Mouse (Mus musculus) hindbrain, embryonic 11.5 days (tissue): ENCODE measurements around the gene Traf4. TPM values are rescaled to one million over a fixed set of nuclear protein-coding genes. Genes with fewer than 3 reads are reported as not detected.

Experiments used
- ATAC-seq: fragments of 200-750 bp; cut with Nextera tagmentation; 2 replicates; pipeline ENCODE4 v1.8.0; 2017; ENCODE audit warnings: mild to moderate bottlenecking, moderate TSS enrichment, moderate library complexity; ENCODE audit not compliant: low FRiP score
- DNase-seq: peaks from one replicate; pipeline ENCODE4 v3.0.0-alpha.2; 2015; ENCODE audit warnings: low spot score
- H3K27ac ChIP-seq: fragments of 300-500 bp; sonication (generic); 2 replicates; pipeline ENCODE4 v1.5.1; 2014; ENCODE audit warnings: mild to moderate bottlenecking, low read depth, low read length
- H3K27me3 ChIP-seq: fragments of 300-500 bp; sonication (generic); 2 replicates; pipeline ENCODE4 v1.6.1; 2014; ENCODE audit warnings: mild to moderate bottlenecking, low read length, moderate library complexity, mixed read lengths; ENCODE audit not compliant: control insufficient read depth, insufficient read depth
- H3K36me3 ChIP-seq: fragments of 300-500 bp; sonication (generic); 2 replicates; pipeline ENCODE4 v1.6.1; 2014; ENCODE audit warnings: mild to moderate bottlenecking, low read length, moderate library complexity, mixed read lengths; ENCODE audit not compliant: control insufficient read depth, insufficient read depth
- H3K4me1 ChIP-seq: fragments of 300-500 bp; sonication (generic); replicated peaks from 2 replicates; pipeline ENCODE4 v1.6.1; 2014; ENCODE audit warnings: low read length, mixed read lengths; ENCODE audit not compliant: control insufficient read depth, insufficient read depth
- H3K4me2 ChIP-seq: fragments of 300-500 bp; sonication (generic); replicated peaks from 2 replicates; pipeline ENCODE4 v1.6.1; 2014; ENCODE audit warnings: mild to moderate bottlenecking, low read depth, low read length
- H3K4me3 ChIP-seq: fragments of 300-500 bp; sonication (generic); 2 replicates; pipeline ENCODE4 v1.5.1; 2014; ENCODE audit warnings: low read depth, low read length
- H3K9ac ChIP-seq: fragments of 300-500 bp; sonication (generic); 2 replicates; pipeline ENCODE4 v1.6.1; 2014; ENCODE audit warnings: low read depth, low read length
- H3K9me3 ChIP-seq: fragments of 300-500 bp; sonication (generic); 2 replicates; pipeline ENCODE4 v1.6.1; 2016; ENCODE audit warnings: low read length; ENCODE audit not compliant: control insufficient read depth
- WGBS: fragments of 180-500 bp; shearing (Covaris S2); extraction: QIAGEN DNeasy Blood & Tissue Kit; methylation state at CpG from one replicate; pipeline ENCODE4 v1.1.7; 2014; 5-methylcytosine and 5-hydroxymethylcytosine counted together
- polyA plus RNA-seq: library from polyadenylated mRNA; unstranded; fragments of >200 nt; fragmentation: Nextera tagmentation; extraction: Ambion mirVana; gene quantifications from 2 replicates; pipeline ENCODE4 v1.2.1, GENCODE M21; 2014

The Traf4 gene
- 73.6 and 92.0 TPM in 2 replicates for polyA plus RNA-seq

DNA sequence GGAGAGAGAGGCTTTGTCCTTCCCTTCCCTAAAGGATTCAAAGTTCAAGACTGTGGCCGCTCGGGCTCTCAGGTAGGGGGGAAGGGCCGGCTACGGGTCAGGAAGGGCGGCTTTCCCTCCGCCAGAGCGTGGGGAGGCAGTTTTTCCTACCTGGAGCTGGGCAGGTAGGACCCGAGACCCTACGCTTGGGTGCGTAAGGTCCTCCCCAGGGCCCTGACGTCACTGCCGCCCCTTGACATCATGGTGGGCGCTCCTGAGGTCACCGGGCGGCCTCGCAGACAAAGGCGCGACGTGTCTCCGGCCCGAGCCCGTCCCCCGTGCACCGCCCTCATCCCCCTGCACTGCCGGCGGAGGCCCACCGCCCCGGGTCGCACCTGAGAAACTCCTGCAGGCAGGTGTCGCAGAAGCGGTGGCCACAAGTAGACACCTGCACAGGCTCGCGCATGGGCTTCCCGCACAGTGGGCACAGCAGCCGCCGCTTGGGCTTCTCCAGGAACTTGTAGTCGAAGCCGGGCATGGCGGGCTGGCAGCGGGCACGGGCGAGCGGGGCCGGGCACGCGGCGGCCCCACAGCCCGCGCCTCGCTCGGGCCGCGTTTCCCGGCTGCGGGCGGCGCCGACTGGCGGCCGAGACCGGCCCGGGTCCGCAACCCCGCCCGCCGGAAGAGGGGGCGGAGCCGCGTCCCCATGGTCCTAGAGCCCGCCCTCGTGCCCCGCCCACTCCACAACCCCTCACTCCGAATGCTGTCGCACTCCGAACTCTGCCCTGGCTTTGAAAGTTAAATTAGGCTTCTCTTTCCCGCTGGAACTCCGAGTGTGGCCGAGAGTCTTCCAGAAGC, at the start of gene Traf4:
TSS of gene Traf4 (minus strand) at position 666 of the 837 bp plus-strand sequence.
- Histone ChIP-seq H3K9ac (peak within 1 kb of the TSS; percentile 93), H3K36me3 (peaks cover 11% of the 10 kb centered on the region), H3K4me2 (peak within 1 kb of the TSS; percentile 70), H3K9me3 (no peaks in the 10 kb centered on the region), H3K4me1 (peaks cover 11% of the 10 kb centered on the region), H3K4me3 (peak within 1 kb of the TSS; percentile 95), H3K27me3 (no peaks in the 10 kb centered on the region), H3K27ac (peak within 1 kb of the TSS; percentile 97)
- ATAC-seq (peak; percentile 79), DNase-seq (peak; percentile 95)
- WGBS = under 1% methylated on average over 74 of the region's 78 CpGs

DNA sequence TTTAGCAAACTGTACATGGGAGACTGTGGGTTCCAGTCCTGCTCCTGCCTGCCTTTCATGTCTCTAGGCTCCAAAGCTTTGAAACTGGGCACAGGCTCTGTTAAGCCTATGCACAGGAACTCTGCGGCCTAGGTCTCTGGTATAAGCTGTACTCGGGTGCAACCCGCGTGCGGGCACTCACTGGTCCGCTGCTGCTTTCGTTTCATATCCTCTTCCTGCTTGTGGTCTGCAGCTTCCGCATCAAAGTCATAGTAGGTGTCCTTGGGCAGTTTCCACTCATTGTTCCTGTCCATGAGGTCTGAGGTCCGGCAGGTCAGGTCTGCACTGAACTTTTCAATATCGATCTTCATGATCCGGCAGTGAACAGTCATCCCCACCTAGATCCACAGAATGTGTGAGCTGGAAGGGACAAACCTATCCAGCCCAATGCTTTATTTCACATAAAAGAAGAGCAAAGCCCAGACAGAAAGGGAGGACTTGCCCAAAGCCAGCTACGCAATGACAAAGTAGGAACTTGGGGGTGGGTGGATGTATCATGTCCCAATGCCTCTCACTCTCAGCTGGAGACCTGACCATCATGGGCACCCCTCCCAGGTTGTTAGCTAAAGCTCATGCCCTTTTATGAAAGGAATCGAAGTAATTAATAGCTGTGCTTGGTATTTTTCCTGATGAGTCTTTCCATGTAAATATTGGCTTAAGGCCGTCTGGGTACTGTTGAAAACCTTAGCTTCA, 47.9 kb upstream of the Traf4 start:
- Histone ChIP-seq H3K4me1 (no peaks in the 10 kb centered on the region), H3K4me2 (no peak overlapping the region), H3K9me3 (no peaks in the 10 kb centered on the region), H3K4me3 (no peak overlapping the region), H3K27me3 (no peaks in the 10 kb centered on the region), H3K36me3 (peaks cover 40% of the 10 kb centered on the region), H3K27ac (no peak overlapping the region), H3K9ac (no peak overlapping the region)
- DNase-seq (no peak), ATAC-seq (no peak)
- 97% methylated on average over 14 of the region's 14 CpGs for WGBS

GRCm38 (mm10) chr11:78211513-78211912, 46.1 kb upstream of the Traf4 start:
- Histone ChIP-seq H3K36me3 (peaks cover 43% of the 10 kb centered on the region), H3K27ac (no peak overlapping the region), H3K4me1 (no peaks in the 10 kb centered on the region), H3K9ac (no peak overlapping the region), H3K9me3 (no peaks in the 10 kb centered on the region), H3K27me3 (no peaks in the 10 kb centered on the region), H3K4me3 (no peak overlapping the region), H3K4me2 (no peak overlapping the region)
- ATAC-seq (no peak), DNase-seq (no peak)
- 99% methylated on average over 5 of the region's 5 CpGs for WGBS

GRCm38 (mm10) chr11:78210615-78211014, 45.2 kb upstream of the Traf4 start:
- peaks cover 37% of the 10 kb centered on the region for H3K36me3 ChIP-seq
- WGBS = 66% methylated on average over 7 of the region's 7 CpGs

DNA sequence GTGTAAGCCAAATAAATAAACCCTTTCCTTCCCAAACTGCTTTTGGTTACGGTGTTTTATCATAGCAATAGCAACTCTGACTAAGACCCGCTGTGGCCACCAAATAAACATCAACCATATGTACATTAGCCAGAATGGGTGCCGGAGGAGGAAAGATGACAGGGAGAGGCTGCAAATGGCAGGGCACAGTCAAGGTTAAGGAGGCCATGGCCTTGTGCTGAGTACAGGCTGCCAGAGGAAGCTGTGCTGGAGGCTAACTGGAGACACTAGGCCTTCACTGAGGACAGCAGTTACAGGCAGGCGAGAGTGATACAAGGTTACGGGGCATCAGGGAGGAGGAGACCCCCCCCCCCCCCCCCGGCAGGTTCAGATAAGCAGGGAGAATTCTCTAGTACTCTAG, 44.5 kb upstream of the Traf4 start:
- H3K27me3 ChIP-seq = no peaks in the 10 kb centered on the region

More at GRCm38 (mm10) chr11:78210615-78211014, 45.2 kb upstream of the Traf4 start:
- ATAC-seq (no peak), DNase-seq (no peak)
- Histone ChIP-seq H3K27me3 (no peaks in the 10 kb centered on the region), H3K9me3 (no peaks in the 10 kb centered on the region), H3K4me3 (no peak overlapping the region), H3K27ac (no peak overlapping the region), H3K4me2 (no peak overlapping the region), H3K4me1 (no peaks in the 10 kb centered on the region), H3K9ac (no peak overlapping the region)

DNA sequence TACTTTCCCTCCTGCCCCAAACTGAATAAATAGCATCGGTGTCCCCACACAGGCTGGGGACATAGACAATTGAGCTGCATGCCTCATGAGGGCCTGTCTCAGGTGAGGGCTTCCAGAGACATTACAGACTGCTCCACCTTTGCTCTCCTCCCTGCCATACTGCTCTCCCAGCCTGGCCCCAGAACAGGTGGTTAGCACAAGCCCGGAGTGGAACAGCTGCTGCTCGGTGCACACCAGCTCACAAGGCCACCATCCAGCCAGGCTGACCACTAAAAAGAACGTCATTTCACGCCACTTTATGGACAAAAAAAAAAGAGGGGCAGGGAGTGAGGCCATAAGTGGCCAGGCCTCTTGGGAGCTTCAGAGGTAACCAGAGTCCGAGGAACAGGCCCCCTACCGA, 41.8 kb upstream of the Traf4 start:
- ATAC-seq (no peak), DNase-seq (no peak)
- Histone ChIP-seq H3K4me2 (no peak overlapping the region), H3K4me1 (no peaks in the 10 kb centered on the region), H3K9ac (no peak overlapping the region), H3K9me3 (no peaks in the 10 kb centered on the region), H3K36me3 (peaks cover 27% of the 10 kb centered on the region), H3K27ac (no peak overlapping the region), H3K27me3 (no peaks in the 10 kb centered on the region), H3K4me3 (no peak overlapping the region)
- WGBS = 78% methylated on average over 7 of the region's 7 CpGs

More for the DNA sequence above, 44.5 kb upstream of the Traf4 start:
- Histone ChIP-seq H3K27ac (no peak overlapping the region), H3K4me2 (no peak overlapping the region), H3K4me1 (no peaks in the 10 kb centered on the region), H3K9ac (no peak overlapping the region), H3K36me3 (peaks cover 33% of the 10 kb centered on the region), H3K4me3 (no peak overlapping the region), H3K9me3 (no peaks in the 10 kb centered on the region)
- 97% methylated on average over 5 of the region's 6 CpGs for WGBS
- no peak for ATAC-seq
- no peak for DNase-seq

DNA sequence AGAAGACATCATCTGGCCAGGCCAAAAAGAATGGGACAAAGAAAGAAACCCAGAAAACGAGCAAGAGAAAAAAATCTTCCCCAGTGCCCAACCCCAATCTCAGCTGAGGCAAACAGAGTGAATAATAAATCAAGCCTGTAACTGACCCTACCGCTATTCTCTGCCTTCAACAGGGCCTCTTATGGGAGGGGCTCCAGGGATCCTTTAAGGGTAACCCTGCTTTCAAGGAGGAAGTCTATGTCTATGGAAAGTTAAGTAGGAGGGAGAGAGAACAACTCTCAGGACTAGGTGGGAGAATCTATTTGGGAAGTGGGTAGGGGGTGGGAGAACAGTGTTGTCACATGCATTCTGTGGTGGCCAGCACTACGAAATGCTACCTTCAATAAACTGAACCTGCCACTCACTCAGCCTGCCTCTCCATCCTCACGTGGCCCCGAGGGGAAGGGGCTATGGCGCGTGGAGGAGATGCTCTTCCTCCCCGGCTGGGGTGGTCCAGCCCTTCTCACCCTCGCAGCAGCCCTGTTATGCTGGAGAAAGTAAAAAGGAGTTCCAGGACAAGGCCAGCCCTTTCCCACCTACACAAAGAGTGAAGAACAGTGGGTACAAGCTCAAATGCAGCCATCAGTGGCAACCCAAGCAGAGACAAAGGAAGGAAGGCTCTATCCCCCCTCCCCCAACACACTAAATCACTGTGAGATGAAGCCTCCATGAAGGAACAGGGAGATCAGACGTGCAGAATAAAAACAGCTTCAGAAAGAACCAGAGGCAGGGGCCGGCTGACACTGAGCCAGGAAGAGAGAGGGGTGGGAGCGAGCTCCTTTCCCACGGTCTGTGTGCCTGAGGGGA, 40.2 kb upstream of the Traf4 start:
- ATAC-seq (no peak), DNase-seq (no peak)
- no peaks in the 10 kb centered on the region for H3K9me3 ChIP-seq
- peaks cover 18% of the 10 kb centered on the region for H3K36me3 ChIP-seq
- WGBS = 66% methylated on average over 13 of the region's 13 CpGs
- H3K4me3 ChIP-seq = no peak overlapping the region
- H3K4me1 ChIP-seq = no peaks in the 10 kb centered on the region
- H3K27ac ChIP-seq = peak overlapping the region; percentile 44; the same call in 1 of the 2 replicates
- H3K9ac ChIP-seq = 0 out of 2 replicates have a peak overlapping the region, but pooled peaks have one; percentile 28
- no peak overlapping the region for H3K4me2 ChIP-seq
- no peaks in the 10 kb centered on the region for H3K27me3 ChIP-seq

- H3K27me3 ChIP-seq = no peaks in the 10 kb centered on the region
- H3K4me3 ChIP-seq = no peak overlapping the region; the same call in 1 of the 2 replicates
- DNase-seq (no peak), ATAC-seq (no peak)
- H3K27ac ChIP-seq = no peak overlapping the region
- no peak overlapping the region for H3K9ac ChIP-seq
- 82% methylated on average over 6 of the region's 6 CpGs for WGBS
- peaks cover 14% of the 10 kb centered on the region for H3K36me3 ChIP-seq
- H3K9me3 ChIP-seq = no peaks in the 10 kb centered on the region
- no peaks in the 10 kb centered on the region for H3K4me1 ChIP-seq
- H3K4me2 ChIP-seq = no peak overlapping the region
These were observed 38.9 kb upstream of the Traf4 start for GRCm38 (mm10) chr11:78204287-78204686.
